Mouse (Mus musculus): ENCODE results near the gene Cyb5d2.

DNA sequence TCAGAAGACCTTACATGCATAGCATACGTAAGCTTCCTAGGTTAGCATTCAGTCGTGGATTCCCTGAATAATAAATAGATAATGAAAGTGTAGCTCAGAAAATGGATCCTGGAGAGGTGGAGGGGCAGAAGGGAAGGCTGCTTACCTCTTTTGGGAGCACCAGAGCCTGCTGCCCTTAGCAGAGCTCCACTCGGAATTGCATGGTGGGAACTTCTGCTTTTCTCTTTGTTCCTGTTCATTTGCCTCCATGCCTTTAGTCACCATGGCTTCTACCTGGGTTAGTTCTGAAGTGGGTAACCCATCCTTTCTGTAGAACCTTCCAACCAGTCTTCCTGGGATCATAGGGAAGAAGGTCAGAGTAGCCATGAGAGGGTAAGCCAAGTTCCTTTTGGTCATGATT, 13.4 kb downstream of the Cyb5d2 start:
- no peak for TF ChIP-seq CTCF (IDR thresholded peaks at IDR 0.05; ENCODE audit: low read depth)
- TF ChIP-seq EP300 (optimal IDR thresholded peaks at IDR 0.05), result no peak
